Mouse (Mus musculus) embryonic stem cell, embryonic (primary cell): Measurements from ENCODE around the gene Chd4.

Source experiments
- CTCF ChIA-PET, 4 experiments: fragments of 300-600 bp in 2 of 4; fragments of 350-600 bp in 2 of 4; sonication (Branson Sonifier 250); formaldehyde crosslinking; loops; one replicate each; lab custom pipeline; 2022; ENCODE audit warnings: inconsistent platforms in 2 of 4; lab: Charles Lee
- POLR2A ChIA-PET, 4 experiments: fragments of 300-600 bp in 2 of 4; fragments of 350-600 bp in 2 of 4; sonication (Branson Sonifier 250); formaldehyde crosslinking; loops; one replicate each; lab custom pipeline; 2022; ENCODE audit warnings: antibody characterized with exemption in 4 of 4, inconsistent platforms in 1 of 4; lab: Charles Lee

Chd4 gene

GRCm38 (mm10) chr6:125082801-125083386 is 12.9 kb upstream of the Chd4 start:
- ChIA-PET CTCF (interaction anchor here (0.5 to 2.8 kb wide), 15 partner anchors 8 to 366 kb away, joined by 3 to 21 read pairs (median 4); partner anchors contain the start of genes Lpar5 (in 2 of the 4) and Acrbp (in 1 of the 4)), POLR2A (interaction anchor here in 2 of 4 experiments (0.5 to 3.3 kb wide), 10 partner anchors 9 to 232 kb away, joined by 3 to 24 read pairs (median 7); partner anchors contain the start of genes Lpar5 (in 2 of the 2) and Acrbp (in 1 of the 2))

DNA sequence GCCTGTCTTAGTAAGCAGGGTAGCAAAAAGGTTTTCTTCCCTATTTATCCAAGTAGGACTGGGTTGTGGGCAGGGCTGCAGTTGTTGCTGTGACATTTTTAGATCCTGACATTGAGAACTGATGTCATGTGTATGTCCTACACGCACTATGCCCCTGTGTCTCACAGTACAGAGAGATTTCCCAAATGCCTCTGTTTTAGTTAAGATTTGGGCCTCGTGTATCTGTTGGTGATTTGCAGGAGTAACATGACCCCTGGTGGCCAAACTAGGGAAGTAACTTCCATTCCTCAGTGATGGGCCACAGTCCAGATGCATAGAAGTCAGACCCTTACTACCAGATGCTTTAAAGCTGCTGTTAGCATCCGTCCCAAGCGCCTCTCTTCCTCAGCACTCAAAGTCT is 11.4 kb upstream of the Chd4 start:
- CTCF ChIA-PET, result interaction anchor here (0.5 to 1.4 kb wide), 13 partner anchors 9 to 392 kb away, joined by 3 to 8 read pairs (median 4); partner anchors contain the start of gene Mlf2 (in 1 of the 4)

GRCm38 (mm10) chr6:125087937-125088336 is 7.8 kb upstream of the Chd4 start:
- ChIA-PET POLR2A (interaction anchor here in 3 of 4 experiments (0.6 to 5.2 kb wide), 43 partner anchors 9 to 349 kb away, joined by 3 to 32 read pairs (median 4); partner anchors contain the start of genes Chd4 (in 2 of the 3), Gapdh (in 2 of the 3), Mlf2 (in 2 of the 3) and Mrpl51 (in 2 of the 3)), CTCF (interaction anchor here in 2 of 4 experiments (1.0 to 1.8 kb wide), 6 partner anchors 20 to 241 kb away, joined by 3 to 6 read pairs (median 4); partner anchors contain the start of genes Lpar5 (in 1 of the 2) and Mlf2 (in 1 of the 2))

More for the DNA sequence above, 11.4 kb upstream of the Chd4 start:
- POLR2A ChIA-PET, result interaction anchor here (0.5 to 1.3 kb wide), 8 partner anchors 9 to 155 kb away, joined by 3 to 5 read pairs (median 3); no protein-coding TSS in a partner anchor

GRCm38 (mm10) chr6:125088561-125089321 is 7.0 kb upstream of the Chd4 start:
- POLR2A ChIA-PET, result interaction anchor here in 3 of 4 experiments (0.6 to 5.2 kb wide), 61 partner anchors 8 to 350 kb away, joined by 3 to 32 read pairs (median 4); partner anchors contain the start of genes Acrbp (in 3 of the 3), Chd4 (in 2 of the 3), Gapdh (in 2 of the 3) and Grcc10 (in 2 of the 3)
- CTCF ChIA-PET, result interaction anchor here in 3 of 4 experiments (0.5 to 1.8 kb wide), 14 partner anchors 13 to 260 kb away, joined by 3 to 6 read pairs (median 4); partner anchors contain the start of genes Cdca3 (in 1 of the 3), Gapdh (in 1 of the 3), Lpar5 (in 1 of the 3) and Mlf2 (in 1 of the 3)

DNA sequence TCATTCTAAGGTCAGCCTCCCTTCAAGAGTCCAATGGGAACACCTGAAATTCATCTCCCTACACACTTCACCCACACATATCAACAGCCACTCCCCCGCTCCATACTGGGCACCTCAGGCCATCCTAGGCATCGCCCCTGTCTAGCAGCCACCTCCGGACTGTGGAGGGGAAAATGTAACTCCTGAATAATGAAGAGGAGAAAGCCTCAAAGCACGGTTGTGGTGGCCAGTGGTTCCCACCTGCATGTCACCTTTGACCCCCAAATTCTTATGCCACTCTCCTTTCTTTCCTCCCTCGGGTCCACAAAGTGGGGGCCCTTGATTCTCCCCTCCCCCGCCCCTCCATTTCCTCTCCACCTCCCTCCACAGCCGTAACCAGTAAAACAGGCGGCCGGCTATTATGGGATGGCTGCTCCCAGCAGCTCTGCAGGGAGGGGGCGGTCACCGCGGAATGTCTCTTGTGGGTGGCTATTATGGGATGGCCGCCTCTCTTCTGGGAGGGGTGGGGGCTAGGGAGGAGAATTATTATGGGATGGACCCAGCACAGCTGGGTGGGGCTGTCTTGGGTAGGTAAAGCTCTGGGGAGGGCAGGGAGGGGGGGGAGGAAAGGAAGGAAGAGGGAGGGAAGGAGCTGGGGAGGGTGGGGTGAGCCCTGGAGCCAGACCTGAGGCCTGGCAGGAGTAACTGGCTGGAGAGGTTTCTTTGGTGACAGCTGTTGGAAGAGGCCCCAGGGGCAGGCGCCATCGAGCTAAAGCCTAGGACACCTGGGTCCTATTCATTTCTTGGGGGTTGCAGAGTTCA is 6.1 kb upstream of the Chd4 start:
- POLR2A ChIA-PET, result interaction anchor here in 3 of 4 experiments (0.5 to 5.2 kb wide), 60 partner anchors 12 to 1153 kb away, joined by 3 to 32 read pairs (median 4); partner anchors contain the start of genes Acrbp (in 2 of the 3), Gapdh (in 2 of the 3), Grcc10 (in 2 of the 3) and Mrpl51 (in 2 of the 3)
- CTCF ChIA-PET, result interaction anchor here (0.6 to 1.8 kb wide), 23 partner anchors 8 to 389 kb away, joined by 3 to 9 read pairs (median 3); partner anchors contain the start of genes Acrbp (in 1 of the 4), Cdca3 (in 1 of the 4), Gapdh (in 1 of the 4) and Grcc10 (in 1 of the 4)

GRCm38 (mm10) chr6:125090341-125091085 is 5.3 kb upstream of the Chd4 start:
- ChIA-PET POLR2A (interaction anchor here in 3 of 4 experiments (0.6 to 5.2 kb wide), 51 partner anchors 11 to 1152 kb away, joined by 3 to 32 read pairs (median 4); partner anchors contain the start of genes Gapdh (in 2 of the 3), Grcc10 (in 2 of the 3), Mrpl51 (in 2 of the 3) and Ncapd2 (in 2 of the 3)), CTCF (interaction anchor here (0.6 to 1.8 kb wide), 19 partner anchors 9 to 390 kb away, joined by 3 to 9 read pairs (median 3); partner anchors contain the start of genes Acrbp (in 1 of the 4), Cdca3 (in 1 of the 4), Grcc10 (in 1 of the 4) and Usp5 (in 1 of the 4))

GRCm38 (mm10) chr6:125092372-125092771 is 3.4 kb upstream of the Chd4 start:
- POLR2A ChIA-PET, result interaction anchor here in 3 of 4 experiments (0.5 to 4.9 kb wide), 27 partner anchors 9 to 488 kb away, joined by 3 to 30 read pairs (median 4); partner anchors contain the start of genes Gapdh (in 2 of the 3), Cdca3 (in 1 of the 3), Mlf2 (in 1 of the 3) and Mrpl51 (in 1 of the 3)
- CTCF ChIA-PET, result interaction anchor here in 2 of 4 experiments (0.5 to 1.0 kb wide), 4 partner anchors 25 to 581 kb away, joined by 3 to 7 read pairs (median 4); partner anchors contain the start of genes Mrpl51 (in 1 of the 2) and Ncapd2 (in 1 of the 2)

DNA sequence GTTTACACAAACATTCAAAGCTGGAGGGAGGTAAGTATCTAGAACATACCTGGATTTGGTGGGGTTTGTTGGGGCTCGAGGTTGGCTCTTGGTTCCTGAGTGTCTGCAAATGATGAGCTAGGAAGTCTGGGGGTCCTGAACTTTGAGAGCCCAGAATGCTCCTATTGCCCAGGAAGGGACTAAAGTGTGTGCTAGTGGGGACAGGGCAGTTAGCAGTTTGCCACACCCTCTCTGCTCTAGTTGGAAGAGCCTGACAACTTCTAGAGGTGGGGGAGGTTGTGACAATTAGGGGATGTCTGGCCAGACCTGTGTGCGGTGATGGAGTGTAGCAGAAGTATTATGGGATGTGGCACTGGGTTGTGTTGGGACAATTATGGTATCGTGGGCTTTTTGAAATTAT is 938 bp upstream of the Chd4 start:
- POLR2A ChIA-PET, result interaction anchor here (0.5 to 2.6 kb wide), 17 partner anchors 8 to 383 kb away, joined by 3 to 8 read pairs (median 4); partner anchors contain the start of genes Mlf2 (in 1 of the 4), Mrpl51 (in 1 of the 4) and Ncapd2 (in 1 of the 4)
- CTCF ChIA-PET, result interaction anchor here (0.6 to 1.9 kb wide), 5 partner anchors 13 to 247 kb away, joined by 3 to 12 read pairs (median 3); no protein-coding TSS in a partner anchor

GRCm38 (mm10) chr6:125096279-125096596 is 457 bp downstream of the Chd4 start:
- POLR2A ChIA-PET, result interaction anchor here in 3 of 4 experiments (0.6 to 2.5 kb wide), 37 partner anchors 8 to 351 kb away, joined by 3 to 14 read pairs (median 4); partner anchors contain the start of genes Mrpl51 (in 2 of the 3), Ncapd2 (in 2 of the 3) and Ltbr (in 1 of the 3)
- CTCF ChIA-PET, result interaction anchor here in 2 of 4 experiments (0.8 to 1.5 kb wide), 3 partner anchors 28 to 192 kb away, joined by 3 to 4 read pairs (median 3); partner anchors contain the start of gene Lpar5 (in 1 of the 2)

GRCm38 (mm10) chr6:125096597-125097345 is 990 bp downstream of the Chd4 start:
- CTCF ChIA-PET, result interaction anchor here in 3 of 4 experiments (0.5 to 1.5 kb wide), 6 partner anchors 14 to 259 kb away, joined by 3 to 8 read pairs (median 4); partner anchors contain the start of gene Lpar5 (in 1 of the 3)
- POLR2A ChIA-PET, result interaction anchor here in 3 of 4 experiments (0.6 to 2.5 kb wide), 42 partner anchors 9 to 356 kb away, joined by 3 to 14 read pairs (median 4); partner anchors contain the start of genes Mrpl51 (in 2 of the 3), Ncapd2 (in 2 of the 3), Grcc10 (in 1 of the 3) and Ltbr (in 1 of the 3)

GRCm38 (mm10) chr6:125097346-125097689 is 1.5 kb downstream of the Chd4 start:
- CTCF ChIA-PET, result interaction anchor here in 3 of 4 experiments (0.5 to 1.5 kb wide), 6 partner anchors 14 to 259 kb away, joined by 3 to 8 read pairs (median 4); no protein-coding TSS in a partner anchor
- POLR2A ChIA-PET, result interaction anchor here in 3 of 4 experiments (0.7 to 2.5 kb wide), 23 partner anchors 9 to 356 kb away, joined by 3 to 14 read pairs (median 4); partner anchors contain the start of genes Grcc10 (in 1 of the 3), Mrpl51 (in 1 of the 3) and Ncapd2 (in 1 of the 3)

- POLR2A ChIA-PET, result interaction anchor here in 2 of 4 experiments (0.7 to 2.5 kb wide), 11 partner anchors 9 to 357 kb away, joined by 3 to 14 read pairs (median 4); partner anchors contain the start of genes Grcc10 (in 1 of the 2), Mrpl51 (in 1 of the 2) and Ncapd2 (in 1 of the 2)
- CTCF ChIA-PET, result interaction anchor here in 2 of 4 experiments (0.6 to 1.5 kb wide), 3 partner anchors 15 to 77 kb away, joined by 3 to 6 read pairs (median 4); no protein-coding TSS in a partner anchor
Observed at GRCm38 (mm10) chr6:125097951-125098350, 2.2 kb downstream of the Chd4 start.

GRCm38 (mm10) chr6:125098513-125098912 is 2.7 kb downstream of the Chd4 start:
- ChIA-PET CTCF (no interaction called here), POLR2A (no interaction called here)

- ChIA-PET POLR2A (interaction anchor here in 2 of 4 experiments (0.6 to 4.1 kb wide), 14 partner anchors 10 to 388 kb away, joined by 3 to 24 read pairs (median 4); partner anchors contain the start of genes Emg1 (in 1 of the 2), Grcc10 (in 1 of the 2), Mrpl51 (in 1 of the 2) and Ncapd2 (in 1 of the 2)), CTCF (interaction anchor here in 2 of 4 experiments (0.5 to 0.9 kb wide), 2 partner anchors 12 to 1604 kb away, joined by 5 read pairs; no protein-coding TSS in a partner anchor)
Observed at GRCm38 (mm10) chr6:125099421-125099971, 3.7 kb downstream of the Chd4 start.
